Mouse (Mus musculus): Measurements from ENCODE around the gene Krtap8-1. TPM values are rescaled to one million over a fixed set of nuclear protein-coding genes. Genes with fewer than 3 reads are reported as not detected.

The Krtap8-1 gene
- polyA plus RNA-seq, 1 experiment from 2014 or later, result not detected

DNA sequence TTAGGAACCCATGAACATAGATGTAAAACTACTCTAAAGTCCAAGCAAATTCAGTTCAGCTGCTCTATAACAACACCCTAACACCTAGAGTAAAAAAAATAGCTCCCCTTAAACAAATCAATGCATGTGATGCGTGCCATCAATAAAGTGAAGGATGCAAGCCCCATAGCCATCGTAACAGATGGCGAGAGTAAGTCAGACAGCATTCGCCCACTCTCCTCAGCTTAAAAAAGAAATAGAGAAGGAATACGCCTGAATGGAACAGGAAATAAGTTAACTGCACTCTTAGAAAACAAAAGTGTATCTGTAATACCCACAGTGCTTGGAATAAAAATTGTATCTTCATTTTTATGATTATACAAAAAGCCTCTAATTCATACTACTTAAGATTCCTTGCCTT lies 9.2 kb upstream of the Krtap8-1 start:
- Histone ChIP-seq H3K27ac (no peak overlapping the region), H3K36me3 (no peaks in the 10 kb centered on the region), H3K9me3 (no peaks in the 10 kb centered on the region), H3K27me3 (no peaks in the 10 kb centered on the region), H3K4me3 (no peak overlapping the region), H3K4me2 (no peak overlapping the region), H3K9ac (no peak overlapping the region), H3K4me1 (no peaks in the 10 kb centered on the region)
- ATAC-seq (ENCODE audit: borderline replicate concordance, extremely low read depth, low FRiP score, low TSS enrichment), result no peak
- WGBS, result 84% methylated on average over 5 of the region's 5 CpGs

DNA sequence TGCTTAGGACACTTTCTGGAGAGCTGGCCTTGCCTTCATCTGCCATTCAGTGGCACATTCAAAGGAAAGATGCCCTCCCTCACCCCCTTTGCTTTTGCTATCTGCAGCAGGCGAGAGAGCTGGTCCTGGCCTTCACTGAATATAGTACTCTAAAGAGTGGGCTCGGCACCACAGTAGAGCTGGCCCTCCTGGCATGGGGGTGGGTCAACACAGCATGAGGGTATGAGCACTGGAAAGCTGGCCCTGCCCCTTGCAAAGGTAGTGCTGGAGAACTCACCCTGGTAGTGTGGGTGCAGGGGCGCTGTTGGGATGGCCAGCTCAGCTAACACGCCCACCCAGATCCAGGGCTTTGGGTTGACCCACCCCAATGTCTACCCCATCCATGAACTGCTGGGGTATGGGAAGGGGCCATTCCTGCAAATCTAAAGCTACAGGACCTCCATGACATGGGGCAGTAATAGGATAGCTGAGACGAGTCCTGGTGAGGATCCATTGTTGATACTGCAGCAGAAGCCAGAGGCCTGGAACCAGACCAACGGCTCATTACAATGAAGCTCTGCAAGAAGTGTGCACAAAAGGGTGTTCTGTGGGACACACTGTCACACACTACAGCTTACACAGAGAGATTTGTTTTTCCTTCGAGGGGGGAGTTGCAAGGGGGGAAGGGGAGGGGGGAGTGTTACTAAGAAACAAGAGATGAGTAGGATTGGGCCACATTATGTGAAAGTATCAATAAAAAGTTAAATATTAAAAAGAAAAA lies 7.8 kb upstream of the Krtap8-1 start:
- ATAC-seq (ENCODE audit: borderline replicate concordance, extremely low read depth, low FRiP score, low TSS enrichment), result no peak

DNA sequence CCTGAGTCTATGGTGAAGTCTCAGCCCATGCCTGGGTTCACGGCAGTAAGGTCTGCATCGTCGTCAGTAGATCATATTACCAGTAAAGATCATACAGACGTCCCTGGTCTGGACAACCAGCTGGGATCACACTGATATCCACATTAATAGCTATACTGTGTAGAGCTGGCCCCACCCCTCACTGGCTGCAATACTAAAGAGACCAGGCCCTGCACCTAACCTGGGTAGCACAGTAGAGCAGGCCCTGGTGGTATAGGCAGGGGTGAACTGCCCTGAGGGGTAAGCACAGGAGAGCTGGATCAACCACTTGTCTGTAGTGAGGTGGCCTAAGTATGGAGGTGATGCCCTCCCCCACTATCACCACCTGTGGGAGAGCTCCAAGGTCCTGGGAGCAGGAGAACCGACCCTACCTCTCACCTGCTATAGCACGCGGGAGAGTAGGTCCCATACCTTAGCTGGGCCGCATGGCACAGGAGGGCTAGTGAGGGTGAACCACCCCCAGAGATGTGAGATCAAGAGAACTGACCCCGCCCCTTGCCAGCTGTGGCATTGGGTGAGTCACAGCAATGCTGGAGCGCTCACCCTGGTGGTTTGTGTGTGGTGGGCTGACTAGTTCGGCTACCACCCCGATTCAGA lies 10.0 kb downstream of the Krtap8-1 start:
- WGBS, result 81% methylated on average over 12 of the region's 12 CpGs
- Histone ChIP-seq H3K36me3 (no peaks in the 10 kb centered on the region), H3K9me3 (no peaks in the 10 kb centered on the region), H3K27ac (no peak overlapping the region), H3K4me1 (no peaks in the 10 kb centered on the region), H3K4me3 (no peak overlapping the region), H3K4me2 (no peak overlapping the region), H3K9ac (no peak overlapping the region), H3K27me3 (no peaks in the 10 kb centered on the region)
- peak; percentile 42 for ATAC-seq (ENCODE audit: borderline replicate concordance, extremely low read depth, low FRiP score, low TSS enrichment)

More for the DNA sequence above, 7.8 kb upstream of the Krtap8-1 start:
- Histone ChIP-seq H3K36me3 (no peaks in the 10 kb centered on the region), H3K4me2 (no peak overlapping the region), H3K4me3 (no peak overlapping the region), H3K4me1 (no peaks in the 10 kb centered on the region), H3K9ac (no peak overlapping the region), H3K27me3 (no peaks in the 10 kb centered on the region), H3K9me3 (no peaks in the 10 kb centered on the region), H3K27ac (no peak overlapping the region)
- WGBS, result 86% methylated on average over 7 of the region's 7 CpGs

DNA sequence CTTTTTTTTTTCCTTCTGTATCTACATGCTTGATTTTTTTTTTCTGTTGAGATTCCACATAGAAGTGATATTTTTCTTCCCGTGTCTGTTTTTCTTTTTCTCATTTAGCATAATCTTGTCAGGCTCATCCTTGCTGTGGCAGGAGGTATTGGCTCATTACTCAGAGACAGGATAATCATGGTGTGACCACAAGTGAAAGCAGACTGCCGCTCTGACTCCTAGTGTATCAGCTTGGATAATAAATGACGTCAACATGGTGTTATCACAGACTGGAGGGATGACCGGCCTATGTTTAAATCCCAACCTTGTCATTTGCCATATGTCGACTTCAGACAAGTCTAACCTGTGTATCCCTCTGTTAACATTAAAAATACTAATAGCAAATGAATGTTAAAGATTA lies 26.6 kb downstream of the Krtap8-1 start:
- H3K27ac ChIP-seq, result no peak overlapping the region
- no peak overlapping the region for H3K4me3 ChIP-seq
- no peaks in the 10 kb centered on the region for H3K36me3 ChIP-seq
- H3K27me3 ChIP-seq, result no peaks in the 10 kb centered on the region
- no peak overlapping the region for H3K9ac ChIP-seq
- no peak overlapping the region for H3K4me2 ChIP-seq
- WGBS, result 52% methylated on average over 5 of the region's 5 CpGs
- ATAC-seq (ENCODE audit: borderline replicate concordance, extremely low read depth, low FRiP score, low TSS enrichment), result no peak
- H3K9me3 ChIP-seq, result no peaks in the 10 kb centered on the region
- no peaks in the 10 kb centered on the region for H3K4me1 ChIP-seq

Other genes starting within 250 kb of the Krtap8-1 start
- not detected in 2 replicates for gene Krtap21-1, start 84.1 kb downstream of the Krtap8-1 start, polyA plus RNA-seq (2015; fragmentation: Nextera tagmentation; extraction: Ambion mirVana)
- gene Krtap6-2, start 67.8 kb downstream of the Krtap8-1 start, polyA plus RNA-seq (2015; fragmentation: Nextera tagmentation; extraction: Ambion mirVana), result not detected in 2 replicates
- gene Krtap7-1, start 20.4 kb upstream of the Krtap8-1 start, polyA plus RNA-seq (2015; fragmentation: Nextera tagmentation; extraction: Ambion mirVana), result not detected in 2 replicates
- not detected in 2 replicates for gene Krtap11-1, start 83.2 kb upstream of the Krtap8-1 start, polyA plus RNA-seq (2015; fragmentation: Nextera tagmentation; extraction: Ambion mirVana)

All from lung, embryonic 15.5 days (tissue).